Mouse (Mus musculus) ES-Bruce4 (cell line): ENCODE measurements at regions not wholly inside any gene's neighbourhood (a gene's known extent, or its start where the extent isn't known, plus 50 kb on each side); places are given as distances from the start of the nearest gene placed in this dataset.

ENCODE experiments used
- CTCF ChIP-seq: IDR thresholded peaks from one replicate; pipeline ENCODE4 v1.8.1; 2011; ENCODE audit warnings: low read depth, low read length
- EP300 ChIP-seq: IDR thresholded peaks from 2 replicates; pipeline ENCODE4 v1.6.1; 2011; ENCODE audit warnings: low read depth, low read length; ENCODE audit not compliant: insufficient read depth
- POLR2A ChIP-seq: IDR thresholded peaks from one replicate; pipeline ENCODE4 v1.8.1; 2011; ENCODE audit warnings: low read length; ENCODE audit not compliant: insufficient read depth

- TF ChIP-seq CTCF (no peak), POLR2A (no peak), EP300 (no peak)
Measured at GRCm38 (mm10) chr10:19119281-19120049, 104.0 kb upstream of the Tnfaip3 start.
